Comparison of ENCODE assay signal across 9 mouse cellular contexts in genomic region chr3:84692647-84693199, GRCm38 (mm10). TPM values are rescaled to one million over a fixed set of nuclear protein-coding genes. Genes with fewer than 3 reads are reported as not detected.
DNase-seq lines count a peak whose midpoint lies in the region; ATAC-seq and TF ChIP-seq lines count a peak whose summit lies in the region.
"Had no signal": no experiment of that assay in that cellular context is flagged by ENCODE, and none has a peak within 500 bp of the region (broad histone marks: within the 10 kb centered on the region; RNA-seq: fewer than 3 reads in every experiment).

No protein-coding gene starts in this region.

- ATAC-seq in liver, embryonic 11.5 days (replicated peaks; ENCODE audit: low FRiP score): no peak
- peak; percentile 78 for ATAC-seq in common myeloid progenitor, adult 5-6 weeks (replicated peaks; ENCODE audit: low read depth, poor library complexity, severe bottlenecking)
- peak; percentile 76 for ATAC-seq in megakaryocyte progenitor cell, adult 5-6 weeks (replicated peaks; ENCODE audit: poor library complexity)

- H3K9me3 ChIP-seq in liver, embryonic 11.5 days (ENCODE audit: control insufficient read depth, low read length): no peaks in the 10 kb centered on the region
- H3K9me3 ChIP-seq: lung, embryonic 15.5 days had no signal

- no peaks in the 10 kb centered on the region for H3K27me3 ChIP-seq in liver, adult 2 months (ENCODE audit: control insufficient read depth, insufficient read depth, low read length)
- no peaks in the 10 kb centered on the region for H3K27me3 ChIP-seq in liver, embryonic 11.5 days (replicated peaks; ENCODE audit: control insufficient read depth, insufficient read depth, low read length)
- H3K27me3 ChIP-seq: lung, embryonic 15.5 days had no signal

- 44% methylated on average over 4 of the region's 4 CpGs for WGBS in liver, adult 2 months
- 57% methylated on average over 4 of the region's 4 CpGs for WGBS in liver, embryonic 11.5 days

- peak; percentile 38 for DNase-seq in embryo, embryonic 10 days (ENCODE audit: low spot score)
- DNase-seq in embryo, embryonic 9.5 days (ENCODE audit: extremely low spot score): no peak
- DNase-seq in liver, adult 2 months (ENCODE audit: extremely low read depth, low read depth, low spot score): peak; percentile 44
- no peak for DNase-seq in liver, embryonic 11.5 days (ENCODE audit: low spot score)
- DNase-seq in ovary, adult 18-20 months (ENCODE audit: low spot score): no peak
- DNase-seq in urinary bladder, adult 2 months (ENCODE audit: low spot score): no peak

- no peak overlapping the region for H3K9ac ChIP-seq in liver, adult 2 months (ENCODE audit: low read depth, low read length)
- no peak overlapping the region for H3K9ac ChIP-seq in liver, embryonic 11.5 days (ENCODE audit: low read depth, low read length)
- H3K9ac ChIP-seq: lung, embryonic 15.5 days had no signal

- no peak overlapping the region for H3K4me3 ChIP-seq in liver, adult 2 months (ENCODE audit: insufficient read depth, low read depth, low read length)
- no peak overlapping the region for H3K4me3 ChIP-seq in liver, embryonic 11.5 days (ENCODE audit: low read depth, low read length)
- H3K4me3 ChIP-seq: lung, embryonic 15.5 days had no signal

- no peak overlapping the region for H3K4me2 ChIP-seq in liver, embryonic 11.5 days
- H3K4me2 ChIP-seq: lung, embryonic 15.5 days had no signal

- H3K79me2 ChIP-seq in liver, adult 2 months (ENCODE audit: control insufficient read depth, insufficient read depth, low read length): no peaks in the 10 kb centered on the region

- H3K4me1 ChIP-seq in liver, adult 2 months (ENCODE audit: control insufficient read depth, insufficient read depth, low read length): peaks cover 3% of the 10 kb centered on the region; the same call in 1 of the 2 replicates
- H3K4me1 ChIP-seq in liver, embryonic 11.5 days (replicated peaks; ENCODE audit: control insufficient read depth, insufficient read depth, low read length): no peaks in the 10 kb centered on the region

- peak; percentile 35; the same call in 1 of the 2 replicates for TF ChIP-seq CTCF in liver, adult 2 months (IDR thresholded peaks at IDR 0.05; ENCODE audit: low read depth, low read length)

- H3K27ac ChIP-seq in liver, adult 2 months (replicated peaks; ENCODE audit: insufficient read depth, low read depth, low read length): no peak overlapping the region
- H3K27ac ChIP-seq in liver, embryonic 11.5 days (ENCODE audit: low read depth, low read length): no peak overlapping the region
- H3K27ac ChIP-seq: lung, embryonic 15.5 days had no signal

- TF ChIP-seq POLR2A in liver, adult 2 months (IDR thresholded peaks at IDR 0.05; ENCODE audit: extremely low read depth, insufficient read depth, low read length): no peak

- no peaks in the 10 kb centered on the region for H3K36me3 ChIP-seq in liver, adult 2 months (ENCODE audit: control insufficient read depth, insufficient read depth, low read length)
- no peaks in the 10 kb centered on the region for H3K36me3 ChIP-seq in liver, embryonic 11.5 days (ENCODE audit: control insufficient read depth, insufficient read depth, low read length)
- H3K36me3 ChIP-seq: lung, embryonic 15.5 days had no signal

RNA-seq across cellular contexts. Expression of gene Tmem154, which starts 26.7 kb away (rescaled TPM):
- total RNA-seq in liver, adult 2 months (2014; rRNA removed): 0.09 and 0.94 TPM in 2 replicates
- 0.09 and 0.17 TPM in 2 replicates for polyA plus RNA-seq in liver, adult 2 months (2012; rRNA removed)
- polyA plus RNA-seq in liver, embryonic 11.5 days (2014; fragmentation: Nextera tagmentation; extraction: Ambion mirVana): 0.60 and 0.89 TPM in 2 replicates
- total RNA-seq in common myeloid progenitor, adult 5-6 weeks (2017): 2.4 and 3.2 TPM in 2 replicates
- total RNA-seq in megakaryocyte progenitor cell, adult 5-6 weeks (2015): 9.9 and 10.6 TPM in 2 replicates
- 4.0 and 4.6 TPM in 2 replicates for total RNA-seq in megakaryocyte progenitor cell, adult 5-6 weeks (2017)
- 37.8 and 40.6 TPM in 2 replicates for polyA plus RNA-seq in urinary bladder, adult 2 months (2012; rRNA removed)

Comparison
In these comparisons a context has a peak if more than half of its experiments do, and no peak if none do; other contexts are left out.
1. DNase-seq: peak in embryo, embryonic 10 days (single experiment) and liver, adult 2 months (single experiment); none in embryo, embryonic 9.5 days (single experiment), liver, embryonic 11.5 days (single experiment), ovary, adult 18-20 months (single experiment) and urinary bladder, adult 2 months (single experiment).